Mouse (Mus musculus) WW6 (cell line): ENCODE measurements around the gene Tmem255b.

ENCODE experiments used
- DNase-seq: peaks from one replicate; pipeline ENCODE4 v3.0.0-alpha.2; 2013; ENCODE audit warnings: low read depth, low spot score

Gene Tmem255b

GRCm38 (mm10) chr8:13434889-13435288, at the start of gene Tmem255b:
Gene Tmem255b, plus strand, starts transcription at chr8:13435189.
- no peak for DNase-seq

- no peak for DNase-seq
These were observed 48.6 kb upstream of the Tmem255b start for GRCm38 (mm10) chr8:13386366-13386765.

GRCm38 (mm10) chr8:13387728-13388127, 47.3 kb upstream of the Tmem255b start:
- no peak for DNase-seq

GRCm38 (mm10) chr8:13388744-13389143, 46.2 kb upstream of the Tmem255b start:
- no peak for DNase-seq

GRCm38 (mm10) chr8:13393869-13394268, 41.1 kb upstream of the Tmem255b start:
- DNase-seq: no peak

- no peak for DNase-seq
These were observed 38.3 kb upstream of the Tmem255b start, which contains the start of gene Atp4b for GRCm38 (mm10) chr8:13396725-13397124. Gene Atp4b, minus strand, starts transcription at chr8:13396825.

- DNase-seq: no peak
These were observed 31.5 kb upstream of the Tmem255b start for GRCm38 (mm10) chr8:13403517-13403916.

- no peak for DNase-seq
These were observed 30.3 kb upstream of the Tmem255b start, which contains the start of gene Grk1 for GRCm38 (mm10) chr8:13404666-13405131. Gene Grk1, plus strand, starts transcription at chr8:13405081.

GRCm38 (mm10) chr8:13406011-13406410, 29.0 kb upstream of the Tmem255b start:
- no peak for DNase-seq

- DNase-seq: peak; percentile 65
These were observed 23.4 kb upstream of the Tmem255b start for GRCm38 (mm10) chr8:13411597-13411996.

- DNase-seq: peak; percentile 22
These were observed 22.0 kb upstream of the Tmem255b start for GRCm38 (mm10) chr8:13412891-13413558.

GRCm38 (mm10) chr8:13413823-13414390, 21.1 kb upstream of the Tmem255b start:
- no peak for DNase-seq

GRCm38 (mm10) chr8:13415879-13416278, 19.1 kb upstream of the Tmem255b start:
- no peak for DNase-seq

- no peak for DNase-seq
These were observed 15.8 kb upstream of the Tmem255b start for GRCm38 (mm10) chr8:13419111-13419639.

GRCm38 (mm10) chr8:13420970-13421369, 14.0 kb upstream of the Tmem255b start:
- DNase-seq: no peak

- no peak for DNase-seq
These were observed 7.6 kb upstream of the Tmem255b start for GRCm38 (mm10) chr8:13427351-13427750.

- DNase-seq: no peak
These were observed 6.8 kb upstream of the Tmem255b start for GRCm38 (mm10) chr8:13428156-13428555.

- no peak for DNase-seq
These were observed 4.6 kb upstream of the Tmem255b start for GRCm38 (mm10) chr8:13430412-13430811.

- no peak for DNase-seq
These were observed 4.1 kb upstream of the Tmem255b start for GRCm38 (mm10) chr8:13430866-13431265.

- DNase-seq: no peak
These were observed 1.9 kb upstream of the Tmem255b start for GRCm38 (mm10) chr8:13433130-13433529.

- no peak for DNase-seq
These were observed 1.1 kb downstream of the Tmem255b start for GRCm38 (mm10) chr8:13436052-13436451.

- no peak for DNase-seq
These were observed 2.5 kb downstream of the Tmem255b start for GRCm38 (mm10) chr8:13437531-13437930.

- DNase-seq: no peak
These were observed 7.2 kb downstream of the Tmem255b start for GRCm38 (mm10) chr8:13442152-13442551.
